Mouse (Mus musculus): ENCODE results near the gene Vegfa. TPM values are rescaled to one million over a fixed set of nuclear protein-coding genes. Genes with fewer than 3 reads are reported as not detected.

Gene Vegfa
- polyA plus RNA-seq, 1 experiment: 177 TPM

DNA sequence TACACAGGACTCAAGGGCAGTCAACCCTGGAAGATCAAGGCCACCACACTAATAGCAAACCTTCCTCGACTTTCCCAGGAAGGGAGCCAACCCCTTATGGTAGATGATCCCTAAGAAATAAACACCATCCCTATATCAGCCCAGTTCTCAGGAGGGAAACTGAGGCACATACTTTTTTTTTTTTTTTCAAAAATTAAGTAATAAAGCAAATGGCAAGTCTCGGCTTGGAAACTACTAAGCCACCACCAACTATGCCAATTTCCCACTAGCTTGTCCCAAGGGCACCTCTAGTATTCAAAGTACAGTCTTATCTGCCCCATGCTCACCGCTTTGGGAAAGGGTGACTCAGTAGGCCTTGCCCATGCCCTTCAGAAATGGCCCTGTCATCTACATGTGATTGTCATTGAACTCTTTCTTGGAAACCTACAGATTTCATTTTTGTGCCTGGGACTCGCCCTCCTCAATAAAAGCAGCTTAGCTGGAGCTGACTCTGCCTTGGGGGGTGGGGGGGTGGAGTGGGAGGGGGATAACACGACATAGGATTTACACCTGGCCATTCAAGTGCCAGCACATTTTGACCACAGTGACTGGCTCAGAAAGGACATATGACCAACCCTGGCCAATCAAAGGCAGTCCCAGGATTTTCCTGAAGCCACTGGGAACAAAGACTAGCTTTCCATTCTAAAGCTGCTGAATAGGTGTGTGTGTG is 43.5 kb upstream of the Vegfa start:
- peaks cover 11% of the 10 kb centered on the region for H3K4me1 ChIP-seq (ENCODE audit: control insufficient read depth, insufficient read depth, insufficient read length, low read length)
- no peak overlapping the region for H3K27ac ChIP-seq (ENCODE audit: insufficient read depth, low read depth, low read length)
- no peaks in the 10 kb centered on the region for H3K27me3 ChIP-seq (ENCODE audit: control insufficient read depth, insufficient read depth, low read length)
- TF ChIP-seq POLR2A (IDR thresholded peaks at IDR 0.05; ENCODE audit: low read depth, low read length) (no peak), CTCF (IDR thresholded peaks at IDR 0.05; ENCODE audit: extremely low read depth, insufficient read length, insufficient replicate concordance, low read depth, low read length) (no peak)
- 36% methylated on average over 5 of the region's 5 CpGs for WGBS
- H3K4me3 ChIP-seq (ENCODE audit: low read depth, low read length): no peak overlapping the region
- no peaks in the 10 kb centered on the region for H3K36me3 ChIP-seq (ENCODE audit: control insufficient read depth, insufficient read depth, low read length)

DNA sequence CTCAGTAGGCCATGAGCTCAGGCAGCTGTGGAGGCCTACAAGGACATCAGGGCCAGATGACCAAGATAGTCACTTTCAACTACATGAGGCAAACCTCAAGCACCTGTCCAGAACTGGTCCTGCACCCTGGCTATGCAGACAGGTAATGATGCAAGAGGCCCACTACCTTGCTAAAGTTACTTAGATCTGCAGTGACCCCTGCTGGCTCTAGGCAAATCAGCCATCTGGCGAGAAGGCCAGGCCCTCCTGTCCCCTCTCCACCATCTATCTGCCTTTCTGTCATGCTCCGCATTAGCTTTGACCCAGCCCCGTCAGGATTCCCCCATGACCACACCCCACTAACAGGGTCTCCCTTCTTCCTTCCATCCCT is 42.9 kb upstream of the Vegfa start:
- 70% methylated on average over 3 of the region's 3 CpGs for WGBS
- no peak overlapping the region for H3K27ac ChIP-seq (ENCODE audit: insufficient read depth, low read depth, low read length)
- no peaks in the 10 kb centered on the region for H3K27me3 ChIP-seq (ENCODE audit: control insufficient read depth, insufficient read depth, low read length)

DNA sequence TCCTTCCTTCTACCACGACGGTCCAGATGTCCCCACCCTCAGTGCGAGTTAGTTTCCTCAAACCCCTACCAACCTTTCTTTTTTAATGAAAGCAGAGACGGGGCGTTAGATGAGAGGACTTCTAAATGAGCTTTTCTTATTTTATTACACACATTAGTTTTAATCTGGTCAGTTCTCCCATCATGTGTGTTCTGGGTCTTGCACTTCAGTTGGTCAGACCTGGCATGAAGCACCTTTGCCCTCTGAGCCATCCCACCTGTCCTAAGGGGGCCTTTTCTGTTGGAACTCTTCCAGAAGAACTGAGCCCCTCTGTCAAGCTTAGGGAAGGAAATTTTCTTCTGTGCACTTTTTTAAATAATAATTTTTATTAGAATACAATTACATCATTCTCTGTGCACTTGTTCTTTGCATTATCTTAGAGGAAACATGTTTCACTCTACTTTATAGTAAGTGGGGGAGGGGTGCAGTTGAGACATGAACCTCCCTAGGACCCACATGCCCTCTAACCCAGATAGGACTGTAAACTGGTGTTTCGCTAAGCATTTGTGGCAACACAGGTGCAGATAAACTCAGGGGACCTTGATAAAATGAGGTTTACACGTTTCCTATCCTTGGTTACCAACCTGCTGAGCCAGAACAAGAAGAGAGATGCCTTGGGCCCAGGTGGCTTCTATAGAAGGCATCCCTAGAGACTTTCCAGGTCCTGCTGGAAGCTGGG is 42.4 kb upstream of the Vegfa start:
- H3K27ac ChIP-seq (ENCODE audit: insufficient read depth, low read depth, low read length): no peak overlapping the region
- TF ChIP-seq POLR2A (IDR thresholded peaks at IDR 0.05; ENCODE audit: low read depth, low read length) (no peak), CTCF (IDR thresholded peaks at IDR 0.05; ENCODE audit: extremely low read depth, insufficient read length, insufficient replicate concordance, low read depth, low read length) (no peak)
- peaks cover 11% of the 10 kb centered on the region for H3K4me1 ChIP-seq (ENCODE audit: control insufficient read depth, insufficient read depth, insufficient read length, low read length)
- H3K27me3 ChIP-seq (ENCODE audit: control insufficient read depth, insufficient read depth, low read length): no peaks in the 10 kb centered on the region
- no peaks in the 10 kb centered on the region for H3K36me3 ChIP-seq (ENCODE audit: control insufficient read depth, insufficient read depth, low read length)
- 19% methylated on average over 7 of the region's 7 CpGs for WGBS
- H3K4me3 ChIP-seq (ENCODE audit: low read depth, low read length): peak overlapping the region; percentile 42; the same call in 1 of the 2 replicates

More for the DNA sequence above, 42.9 kb upstream of the Vegfa start:
- Histone ChIP-seq H3K4me3 (ENCODE audit: low read depth, low read length) (no peak overlapping the region), H3K4me1 (ENCODE audit: control insufficient read depth, insufficient read depth, insufficient read length, low read length) (peaks cover 11% of the 10 kb centered on the region), H3K36me3 (ENCODE audit: control insufficient read depth, insufficient read depth, low read length) (no peaks in the 10 kb centered on the region)
- no peak for TF ChIP-seq POLR2A (IDR thresholded peaks at IDR 0.05; ENCODE audit: low read depth, low read length)
- TF ChIP-seq CTCF (IDR thresholded peaks at IDR 0.05; ENCODE audit: extremely low read depth, insufficient read length, insufficient replicate concordance, low read depth, low read length): peak; percentile 48; the same call in 1 of the 2 replicates

DNA sequence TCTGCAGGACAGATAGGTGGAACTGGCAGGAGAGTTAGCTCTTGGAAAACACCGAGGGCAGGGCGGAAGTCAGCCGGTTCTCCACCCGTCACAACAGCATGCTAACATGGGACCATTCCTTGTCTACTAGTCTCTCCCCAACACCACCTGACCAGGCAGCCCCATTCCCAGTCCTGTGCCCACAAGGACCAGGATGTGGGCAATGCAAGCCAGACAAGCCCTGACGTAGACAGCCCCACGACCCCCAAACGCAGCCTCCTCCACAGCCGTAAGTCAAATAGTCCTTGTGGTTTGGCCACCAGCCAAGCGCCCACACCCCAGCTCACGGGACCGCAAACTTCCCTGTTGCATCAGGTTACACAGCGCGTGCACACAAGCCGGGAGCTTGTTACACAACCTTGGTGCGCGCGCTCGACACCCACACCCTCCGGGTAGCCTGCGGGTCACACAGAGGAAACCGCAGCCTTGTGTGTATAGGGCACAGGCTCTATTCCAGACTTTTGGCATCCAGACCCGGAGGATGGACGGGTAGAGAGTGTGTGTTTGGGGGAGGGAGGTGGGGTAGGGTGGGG is 41.6 kb upstream of the Vegfa start:
- no peak overlapping the region for H3K27ac ChIP-seq (ENCODE audit: insufficient read depth, low read depth, low read length)
- H3K4me3 ChIP-seq (ENCODE audit: low read depth, low read length): peak overlapping the region; percentile 42
- TF ChIP-seq CTCF (IDR thresholded peaks at IDR 0.05; ENCODE audit: extremely low read depth, insufficient read length, insufficient replicate concordance, low read depth, low read length) (no peak), POLR2A (IDR thresholded peaks at IDR 0.05; ENCODE audit: low read depth, low read length) (peak; percentile 5; the same call in 1 of the 2 replicates)
- H3K4me1 ChIP-seq (ENCODE audit: control insufficient read depth, insufficient read depth, insufficient read length, low read length): peaks cover 11% of the 10 kb centered on the region
- no peaks in the 10 kb centered on the region for H3K36me3 ChIP-seq (ENCODE audit: control insufficient read depth, insufficient read depth, low read length)
- WGBS: 2% methylated on average over 23 of the region's 23 CpGs
- H3K27me3 ChIP-seq (ENCODE audit: control insufficient read depth, insufficient read depth, low read length): no peaks in the 10 kb centered on the region

DNA sequence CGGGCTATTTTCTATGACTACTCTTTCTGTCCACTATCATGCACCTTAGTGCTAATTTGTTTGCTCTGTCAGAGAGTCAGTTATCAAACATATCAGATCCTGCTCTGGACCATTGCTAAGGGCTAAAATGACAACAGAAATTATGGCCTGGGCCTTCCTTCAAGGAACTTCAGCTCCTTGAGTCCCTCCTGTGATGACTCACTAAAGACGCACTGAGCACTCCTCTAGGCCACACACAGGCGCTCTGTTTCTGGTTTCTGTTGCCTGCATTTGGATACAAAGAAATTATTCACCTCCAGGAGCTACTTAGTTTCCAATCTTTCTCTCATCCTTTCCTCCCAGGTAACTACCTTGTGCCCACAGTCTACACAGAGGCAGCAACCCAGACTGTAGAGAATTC is 39.4 kb upstream of the Vegfa start:
- TF ChIP-seq POLR2A (IDR thresholded peaks at IDR 0.05; ENCODE audit: low read depth, low read length) (no peak), CTCF (IDR thresholded peaks at IDR 0.05; ENCODE audit: extremely low read depth, insufficient read length, insufficient replicate concordance, low read depth, low read length) (no peak)
- H3K27ac ChIP-seq (ENCODE audit: insufficient read depth, low read depth, low read length): no peak overlapping the region
- H3K4me3 ChIP-seq (ENCODE audit: low read depth, low read length): no peak overlapping the region
- no peaks in the 10 kb centered on the region for H3K27me3 ChIP-seq (ENCODE audit: control insufficient read depth, insufficient read depth, low read length)
- 68% methylated on average over 3 of the region's 3 CpGs for WGBS
- peaks cover 11% of the 10 kb centered on the region for H3K4me1 ChIP-seq (ENCODE audit: control insufficient read depth, insufficient read depth, insufficient read length, low read length)
- no peaks in the 10 kb centered on the region for H3K36me3 ChIP-seq (ENCODE audit: control insufficient read depth, insufficient read depth, low read length)

DNA sequence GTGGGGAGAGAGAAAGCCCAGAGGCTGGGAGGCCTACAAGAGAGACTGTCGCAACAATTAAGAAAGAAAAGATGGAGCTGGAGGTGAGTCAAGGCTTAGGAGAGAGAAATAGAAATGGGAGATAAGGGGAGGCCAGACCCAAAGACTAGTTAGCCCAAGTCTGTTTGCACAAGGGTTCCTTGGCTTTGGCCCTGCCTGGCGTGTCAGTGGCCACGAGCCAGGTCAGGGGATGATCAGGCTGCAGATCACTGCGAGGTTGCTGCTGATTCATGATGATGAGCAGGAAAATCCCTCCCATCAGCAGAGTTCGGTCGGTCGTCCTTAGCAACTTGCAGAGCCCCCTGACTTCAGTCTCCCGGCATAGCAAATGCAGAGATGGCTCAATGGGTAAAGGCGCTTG is 37.9 kb upstream of the Vegfa start:
- H3K4me3 ChIP-seq (ENCODE audit: low read depth, low read length): no peak overlapping the region
- no peak overlapping the region for H3K27ac ChIP-seq (ENCODE audit: insufficient read depth, low read depth, low read length)
- no peaks in the 10 kb centered on the region for H3K27me3 ChIP-seq (ENCODE audit: control insufficient read depth, insufficient read depth, low read length)
- H3K4me1 ChIP-seq (ENCODE audit: control insufficient read depth, insufficient read depth, insufficient read length, low read length): peaks cover 7% of the 10 kb centered on the region
- WGBS: 62% methylated on average over 9 of the region's 9 CpGs
- no peak for TF ChIP-seq POLR2A (IDR thresholded peaks at IDR 0.05; ENCODE audit: low read depth, low read length)
- no peak for TF ChIP-seq CTCF (IDR thresholded peaks at IDR 0.05; ENCODE audit: extremely low read depth, insufficient read length, insufficient replicate concordance, low read depth, low read length)
- H3K36me3 ChIP-seq (ENCODE audit: control insufficient read depth, insufficient read depth, low read length): no peaks in the 10 kb centered on the region

DNA sequence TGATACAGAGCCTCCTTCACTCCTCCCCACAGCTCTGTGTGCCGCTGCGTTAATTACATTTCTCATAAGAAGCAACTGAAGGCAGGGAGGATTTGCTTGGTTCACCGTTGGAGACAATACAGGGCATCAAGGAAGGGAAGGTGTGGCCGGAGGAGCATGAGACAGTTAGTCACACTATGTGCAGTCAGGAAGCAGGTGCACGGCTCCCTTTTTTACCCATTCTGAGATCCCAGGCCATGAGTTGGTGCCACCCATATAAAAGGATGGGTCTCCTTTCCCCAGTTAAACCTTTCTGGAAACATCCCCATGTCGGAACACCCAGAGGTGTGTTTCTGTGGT is 31.8 kb upstream of the Vegfa start:
- Histone ChIP-seq H3K27me3 (ENCODE audit: control insufficient read depth, insufficient read depth, low read length) (no peaks in the 10 kb centered on the region), H3K27ac (ENCODE audit: insufficient read depth, low read depth, low read length) (no peak overlapping the region), H3K4me1 (ENCODE audit: control insufficient read depth, insufficient read depth, insufficient read length, low read length) (peaks cover 7% of the 10 kb centered on the region), H3K4me3 (ENCODE audit: low read depth, low read length) (no peak overlapping the region), H3K36me3 (ENCODE audit: control insufficient read depth, insufficient read depth, low read length) (no peaks in the 10 kb centered on the region)
- whole genome bisulfite sequencing: 49% methylated on average over 6 of the region's 6 CpGs
- TF ChIP-seq POLR2A (IDR thresholded peaks at IDR 0.05; ENCODE audit: low read depth, low read length) (no peak), CTCF (IDR thresholded peaks at IDR 0.05; ENCODE audit: extremely low read depth, insufficient read length, insufficient replicate concordance, low read depth, low read length) (no peak)

All from small intestine, adult 2 months (tissue).